ENCODE assay signal across 8 mouse cellular contexts in the genomic region with DNA sequence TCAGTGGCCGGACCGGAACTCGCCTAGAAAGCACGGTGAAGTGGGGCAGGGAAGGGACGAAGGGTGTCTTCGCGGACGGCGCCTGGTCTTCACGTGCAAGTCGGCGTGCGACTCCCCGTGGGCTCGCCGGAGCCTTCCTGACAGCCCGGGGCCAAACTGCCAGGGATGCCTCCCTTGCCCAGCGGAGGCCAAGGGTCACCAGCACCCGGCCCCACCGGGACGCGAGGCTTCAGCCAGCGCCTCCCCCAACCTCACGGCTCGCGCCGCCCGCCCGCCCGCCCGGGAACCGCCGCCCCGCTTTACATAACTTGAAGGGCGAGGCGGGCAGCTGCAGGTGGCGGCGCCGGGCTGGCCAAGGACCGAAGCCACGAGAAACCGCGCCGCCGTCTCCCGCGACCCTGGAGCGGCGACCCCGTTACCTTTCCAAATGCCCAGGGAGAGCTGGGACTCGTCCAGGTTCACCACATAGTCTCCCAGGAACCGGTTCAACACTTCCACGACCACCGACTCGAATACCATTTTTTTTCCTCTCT. TPM values are rescaled to one million over a fixed set of nuclear protein-coding genes. Genes with fewer than 3 reads are reported as not detected.
DNase-seq lines count a peak whose midpoint lies in the region; ATAC-seq and TF ChIP-seq lines count a peak whose summit lies in the region.

No protein-coding gene starts in this region.

- no peaks in the 10 kb centered on the region for H3K27me3 ChIP-seq in cerebellum, adult 2 months (ENCODE audit: control insufficient read depth, insufficient read depth, low read length)
- H3K27me3 ChIP-seq in intestine, embryonic 15.5 days (replicated peaks), result no peaks in the 10 kb centered on the region
- H3K27me3 ChIP-seq in limb, embryonic 14.5 days (ENCODE audit: control insufficient read depth, insufficient read depth, low read length), result peaks cover 13% of the 10 kb centered on the region; the same call in 1 of the 2 replicates
- peaks cover 7% of the 10 kb centered on the region; the same call in 1 of the 2 replicates for H3K27me3 ChIP-seq in midbrain, embryonic 14.5 days (ENCODE audit: control insufficient read depth, insufficient read depth, low read length)
- H3K27me3 ChIP-seq in stomach, embryonic 15.5 days (replicated peaks), result no peaks in the 10 kb centered on the region

- no peaks in the 10 kb centered on the region for H3K36me3 ChIP-seq in intestine, embryonic 15.5 days
- no peaks in the 10 kb centered on the region for H3K36me3 ChIP-seq in limb, embryonic 14.5 days (ENCODE audit: control insufficient read depth, insufficient read depth, low read length)
- no peaks in the 10 kb centered on the region for H3K36me3 ChIP-seq in midbrain, embryonic 14.5 days (ENCODE audit: control insufficient read depth, insufficient read depth, low read length)
- no peaks in the 10 kb centered on the region for H3K36me3 ChIP-seq in stomach, embryonic 15.5 days

- WGBS in cerebellum, adult 2 months, result 1% methylated on average over 55 of the region's 55 CpGs
- WGBS in intestine, embryonic 15.5 days, result under 1% methylated on average over 34 of the region's 55 CpGs
- under 1% methylated on average over 30 of the region's 55 CpGs for WGBS in limb, embryonic 14.5 days
- WGBS in midbrain, embryonic 14.5 days, result under 1% methylated on average over 53 of the region's 55 CpGs
- WGBS in stomach, embryonic 15.5 days, result under 1% methylated on average over 54 of the region's 55 CpGs

- H3K27ac ChIP-seq in cerebellum, adult 2 months (ENCODE audit: insufficient read depth, low read length), result peak overlapping the region; percentile 38; the same call in 1 of the 2 replicates
- H3K27ac ChIP-seq in intestine, embryonic 15.5 days, result no peak overlapping the region
- H3K27ac ChIP-seq in limb, embryonic 14.5 days (replicated peaks; ENCODE audit: low read depth, low read length), result no peak overlapping the region
- H3K27ac ChIP-seq in midbrain, embryonic 14.5 days (replicated peaks; ENCODE audit: low read depth, low read length), result no peak overlapping the region
- no peak overlapping the region for H3K27ac ChIP-seq in stomach, embryonic 15.5 days

- no peak for TF ChIP-seq CTCF in cerebellum, adult 2 months (IDR thresholded peaks at IDR 0.05; ENCODE audit: borderline replicate concordance, insufficient read depth, low read depth, low read length)

- H3K4me3 ChIP-seq in cerebellum, adult 2 months (replicated peaks; ENCODE audit: insufficient read depth, low read depth, low read length), result peak overlapping the region; percentile 78
- H3K4me3 ChIP-seq in intestine, embryonic 15.5 days (replicated peaks), result peak overlapping the region; percentile 63
- H3K4me3 ChIP-seq in limb, embryonic 14.5 days (replicated peaks; ENCODE audit: low read length), result peak overlapping the region; percentile 65
- peak overlapping the region; percentile 69 for H3K4me3 ChIP-seq in midbrain, embryonic 14.5 days (replicated peaks; ENCODE audit: low read depth, low read length)
- peak overlapping the region; percentile 56 for H3K4me3 ChIP-seq in stomach, embryonic 15.5 days (replicated peaks)

- H3K9me3 ChIP-seq in intestine, embryonic 15.5 days, result no peaks in the 10 kb centered on the region
- H3K9me3 ChIP-seq in limb, embryonic 14.5 days (ENCODE audit: control insufficient read depth, low read length), result no peaks in the 10 kb centered on the region
- no peaks in the 10 kb centered on the region for H3K9me3 ChIP-seq in midbrain, embryonic 14.5 days (ENCODE audit: control insufficient read depth, low read length)
- no peaks in the 10 kb centered on the region for H3K9me3 ChIP-seq in stomach, embryonic 15.5 days

- ATAC-seq in intestine, embryonic 15.5 days, result peak; percentile 81
- ATAC-seq in limb, embryonic 14.5 days (ENCODE audit: low FRiP score, low read depth), result peak; percentile 38
- ATAC-seq in midbrain, embryonic 14.5 days (ENCODE audit: low FRiP score, low TSS enrichment), result peak; percentile 60; the same call in 1 of the 2 replicates
- peak; percentile 54; the same call in 1 of the 2 replicates for ATAC-seq in stomach, embryonic 15.5 days (ENCODE audit: insufficient read depth, low FRiP score, low read depth)

- peaks cover 4% of the 10 kb centered on the region for H3K4me1 ChIP-seq in cerebellum, adult 2 months (ENCODE audit: control insufficient read depth, insufficient read depth, low read length)
- no peaks in the 10 kb centered on the region for H3K4me1 ChIP-seq in intestine, embryonic 15.5 days (replicated peaks)
- no peaks in the 10 kb centered on the region for H3K4me1 ChIP-seq in limb, embryonic 14.5 days (ENCODE audit: control insufficient read depth, insufficient read depth, low read length)
- H3K4me1 ChIP-seq in midbrain, embryonic 14.5 days (ENCODE audit: control insufficient read depth, insufficient read depth, low read length), result no peaks in the 10 kb centered on the region
- H3K4me1 ChIP-seq in stomach, embryonic 15.5 days, result 0 out of 2 replicates have a peak, but pooled peaks cover 3% of the 10 kb centered on the region

- peak; percentile 18 to 31 for DNase-seq in layer of hippocampus, adult 18-20 months (ENCODE audit: low spot score in 2 of 2)
- no peak for DNase-seq in layer of hippocampus, adult 9-10 months (ENCODE audit: low spot score)
- peak; percentile 55 to 71 for DNase-seq in cerebellum, adult 2 months
- DNase-seq in gastrocnemius, postnatal 10 days, result peak; percentile 39
- DNase-seq in limb, embryonic 14.5 days (ENCODE audit: low spot score), result no peak
- peak; percentile 57 for DNase-seq in midbrain, embryonic 14.5 days

- H3K4me2 ChIP-seq in intestine, embryonic 15.5 days (replicated peaks), result peak overlapping the region; percentile 96
- peak overlapping the region; percentile 95 for H3K4me2 ChIP-seq in limb, embryonic 14.5 days (replicated peaks; ENCODE audit: low read depth, low read length, severe bottlenecking)
- H3K4me2 ChIP-seq in midbrain, embryonic 14.5 days (ENCODE audit: low read length), result peak overlapping the region; percentile 96
- peak overlapping the region; percentile 83 for H3K4me2 ChIP-seq in stomach, embryonic 15.5 days

- TF ChIP-seq POLR2A in cerebellum, adult 2 months (IDR thresholded peaks at IDR 0.05; ENCODE audit: borderline replicate concordance, insufficient read depth, low read length), result no peak
- no peak for TF ChIP-seq POLR2A in limb, embryonic 14.5 days (IDR thresholded peaks at IDR 0.05; ENCODE audit: borderline replicate concordance, extremely low read depth, insufficient read depth, insufficient read length)

- H3K9ac ChIP-seq in intestine, embryonic 15.5 days, result peak overlapping the region; percentile 56
- H3K9ac ChIP-seq in limb, embryonic 14.5 days (ENCODE audit: low read depth, low read length, severe bottlenecking), result peak overlapping the region; percentile 61
- peak overlapping the region; percentile 57 for H3K9ac ChIP-seq in midbrain, embryonic 14.5 days (replicated peaks; ENCODE audit: low read length)
- H3K9ac ChIP-seq in stomach, embryonic 15.5 days, result peak overlapping the region; percentile 24

RNA-seq across cellular contexts. Expression of a gene that starts 0.4 kb away (rescaled TPM):
- total RNA-seq in layer of hippocampus, adult 18-20 months (2021), result 10 to 100 TPM; 65.5 to 75.3 TPM
- polyA plus RNA-seq in cerebellum, adult 2 months (2012; rRNA removed), result 31.4 and 31.9 TPM in 2 replicates
- 10 to 100 TPM; 15.1 to 15.4 TPM for total RNA-seq in gastrocnemius, postnatal 10 days (2021)
- polyA plus RNA-seq in intestine, embryonic 15.5 days (2015; fragmentation: Nextera tagmentation; extraction: Ambion mirVana), result 11.2 and 11.5 TPM in 2 replicates
- 6.9 and 7.8 TPM in 2 replicates for polyA plus RNA-seq in limb, embryonic 14.5 days (2012; rRNA removed)
- polyA plus RNA-seq in limb, embryonic 14.5 days (2014; fragmentation: Nextera tagmentation; extraction: Ambion mirVana), result 8.6 and 9.6 TPM in 2 replicates
- polyA plus RNA-seq in midbrain, embryonic 14.5 days (2014; fragmentation: Nextera tagmentation; extraction: Ambion mirVana), result 8.6 and 11.7 TPM in 2 replicates
- polyA plus RNA-seq in stomach, embryonic 15.5 days (2015; fragmentation: Nextera tagmentation; extraction: Ambion mirVana), result 11.2 and 11.8 TPM in 2 replicates

Comparison
In these comparisons a context has a peak if more than half of its experiments do, and no peak if none do; other contexts are left out.
1. DNase-seq: peak in layer of hippocampus, adult 18-20 months (2 of 2), cerebellum, adult 2 months (2 of 2), gastrocnemius, postnatal 10 days (single experiment) and midbrain, embryonic 14.5 days (single experiment); none in layer of hippocampus, adult 9-10 months (single experiment) and limb, embryonic 14.5 days (single experiment).
2. Peak in every context shown above with its lines, with median percentiles within 50 percentile points of each other: H3K4me3 ChIP-seq, ATAC-seq, H3K4me2 ChIP-seq and H3K9ac ChIP-seq.